Mouse (Mus musculus) WW6 (cell line): ENCODE measurements around the gene Bhlhb9.
"Not testable (repeated sequence)": the region's sequence is repeated elsewhere in the genome, so short reads cannot be mapped to it uniquely, and the experiment has no call there.

Source experiments
- DNase-seq: peaks from one replicate; pipeline ENCODE4 v3.0.0-alpha.2; 2013; ENCODE audit warnings: low read depth, low spot score

Gene Bhlhb9

GRCm38 (mm10) chrX:135797212-135797644 lies at the start of gene Bhlhb9:
Gene Bhlhb9, plus strand, starts transcription at chrX:135797594.
- peak; percentile 9 for DNase-seq

GRCm38 (mm10) chrX:135752832-135753231 lies 44.6 kb upstream of the Bhlhb9 start:
- DNase-seq, result no peak

GRCm38 (mm10) chrX:135761707-135762106 lies 35.7 kb upstream of the Bhlhb9 start:
- no peak for DNase-seq

GRCm38 (mm10) chrX:135768043-135768548 lies 29.3 kb upstream of the Bhlhb9 start:
- DNase-seq, result no peak

GRCm38 (mm10) chrX:135768565-135768964 lies 28.8 kb upstream of the Bhlhb9 start:
- DNase-seq, result no peak

GRCm38 (mm10) chrX:135791536-135791935 lies 5.9 kb upstream of the Bhlhb9 start:
- no peak for DNase-seq

GRCm38 (mm10) chrX:135792326-135792725 lies 5.1 kb upstream of the Bhlhb9 start:
- DNase-seq, result no peak

GRCm38 (mm10) chrX:135795591-135796304 lies 1.6 kb upstream of the Bhlhb9 start:
- DNase-seq, result peak; percentile 24

- not testable (repeated sequence) for DNase-seq
Observed at GRCm38 (mm10) chrX:135796305-135797211, 836 bp upstream of the Bhlhb9 start.

- DNase-seq, result no peak
Observed at GRCm38 (mm10) chrX:135804149-135804548, 6.8 kb downstream of the Bhlhb9 start.

GRCm38 (mm10) chrX:135805780-135806179 lies 8.4 kb downstream of the Bhlhb9 start:
- DNase-seq, result peak; percentile 13

GRCm38 (mm10) chrX:135835896-135836295 lies 38.5 kb downstream of the Bhlhb9 start:
- DNase-seq, result not testable (repeated sequence)

- DNase-seq, result no peak
Observed at GRCm38 (mm10) chrX:135837896-135838295, 40.5 kb downstream of the Bhlhb9 start.

GRCm38 (mm10) chrX:135838521-135839360 lies 41.3 kb downstream of the Bhlhb9 start, which contains the start of gene Gprasp2:
Gene Gprasp2, plus strand, starts transcription at chrX:135839034.
- not testable (repeated sequence) for DNase-seq

- not testable (repeated sequence) for DNase-seq
Observed at GRCm38 (mm10) chrX:135839397-135840391, 42.3 kb downstream of the Bhlhb9 start.

- not testable (repeated sequence) for DNase-seq
Observed at GRCm38 (mm10) chrX:135866806-135867205, 69.4 kb downstream of the Bhlhb9 start.

GRCm38 (mm10) chrX:135876679-135877078 lies 79.3 kb downstream of the Bhlhb9 start:
- DNase-seq, result no peak

- no peak for DNase-seq
Observed at GRCm38 (mm10) chrX:135879626-135880025, 82.2 kb downstream of the Bhlhb9 start.

GRCm38 (mm10) chrX:135885411-135886233 lies 88.2 kb downstream of the Bhlhb9 start:
- peak; percentile 47 for DNase-seq
